Comparison of ENCODE assay signal across 13 mouse cellular contexts in the genomic region with DNA sequence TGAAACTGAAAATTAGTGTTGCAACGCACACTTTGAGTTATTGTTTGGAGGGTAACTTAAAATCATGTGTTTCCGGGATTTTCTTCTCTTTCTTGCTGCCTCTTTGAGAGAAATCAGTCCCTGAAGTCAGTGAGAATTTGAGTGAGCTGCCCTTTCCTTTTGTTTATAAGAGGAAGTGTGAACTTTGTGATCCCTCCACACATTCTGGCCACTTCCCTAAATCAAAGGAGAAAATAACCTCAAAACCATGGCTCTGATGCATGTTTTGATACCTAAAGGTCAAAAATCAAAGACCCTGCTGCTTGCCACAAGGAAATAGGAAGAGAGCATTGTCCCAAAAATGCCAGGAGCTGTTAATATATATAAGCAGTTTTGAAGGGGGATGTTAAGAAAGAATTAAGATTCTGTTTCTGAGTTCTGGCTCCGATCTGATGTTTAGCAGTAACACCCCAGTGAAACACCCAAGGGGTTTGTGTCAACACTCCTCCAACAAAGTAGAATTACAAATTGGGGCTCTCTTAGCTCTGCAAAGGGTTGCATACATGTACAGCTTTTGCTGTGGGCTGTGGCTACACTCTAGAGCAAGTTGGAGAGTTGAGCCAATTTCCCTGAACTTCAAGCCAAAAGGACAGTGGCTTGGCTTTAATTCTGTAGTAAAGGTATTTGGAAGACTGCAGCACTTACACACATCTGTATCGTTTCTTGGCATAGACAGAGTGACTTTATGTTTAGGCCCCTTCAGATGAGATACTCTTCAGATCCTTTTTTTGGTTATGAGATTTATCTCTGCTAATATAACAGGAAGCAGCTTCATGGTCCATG.
A peak's percentile ranks its signal among the peaks of the same experiment; 100 is the strongest.
DNase-seq lines count a peak whose midpoint lies in the region; ATAC-seq and TF ChIP-seq lines count a peak whose summit lies in the region.
"Had no signal": no experiment of that assay in that cellular context is flagged by ENCODE, and none has a peak within 500 bp of the region (broad histone marks: within the 10 kb centered on the region; RNA-seq: fewer than 3 reads in every experiment).

No protein-coding gene starts in this region.

- H3K4me1 ChIP-seq in stomach, embryonic 16.5 days (ENCODE audit: control insufficient read depth, insufficient read depth, low read length): peaks cover 21% of the 10 kb centered on the region

- peak; percentile 26 to 33; a peak in 3 of 4 replicates for ATAC-seq in hematopoietic stem cell, adult 5-6 weeks (replicated peaks in 1 of 2; ENCODE audit: insufficient read depth in 1 of 2, low FRiP score in 2 of 2, low TSS enrichment in 1 of 2, low read depth in 1 of 2, poor library complexity in 2 of 2, severe bottlenecking in 2 of 2)
- ATAC-seq in stomach, embryonic 16.5 days (ENCODE audit: insufficient read depth, low FRiP score): peak; percentile 14; the same call in 1 of the 2 replicates
- ATAC-seq: forebrain, embryonic 15.5 days had no signal

- H3K4me3 ChIP-seq in gastrocnemius, adult 2 months: no peak overlapping the region
- no peak overlapping the region for H3K4me3 ChIP-seq in stomach, embryonic 16.5 days (replicated peaks; ENCODE audit: low read length)
- no peak overlapping the region for H3K4me3 ChIP-seq in left cerebral cortex, adult 2 months
- H3K4me3 ChIP-seq: forebrain, embryonic 15.5 days; hindbrain, embryonic 15.5 days had no signal

- H3K4me2 ChIP-seq in stomach, embryonic 16.5 days (ENCODE audit: low read depth, low read length): no peak overlapping the region
- H3K4me2 ChIP-seq: forebrain, embryonic 15.5 days; hindbrain, embryonic 15.5 days had no signal

- H3K27me3 ChIP-seq in stomach, embryonic 16.5 days (ENCODE audit: control insufficient read depth, insufficient read depth, low read length): no peaks in the 10 kb centered on the region
- H3K27me3 ChIP-seq: forebrain, embryonic 15.5 days; hindbrain, embryonic 15.5 days had no signal

- H3K36me3 ChIP-seq in stomach, embryonic 16.5 days (ENCODE audit: control insufficient read depth, insufficient read depth, low read length): no peaks in the 10 kb centered on the region
- H3K36me3 ChIP-seq: forebrain, embryonic 15.5 days; hindbrain, embryonic 15.5 days had no signal

- no peak overlapping the region for H3K9ac ChIP-seq in stomach, embryonic 16.5 days (ENCODE audit: low read length)
- H3K9ac ChIP-seq: forebrain, embryonic 15.5 days; hindbrain, embryonic 15.5 days had no signal

- no peak for TF ChIP-seq CTCF in gastrocnemius, adult 2 months (IDR thresholded peaks at IDR 0.05)
- TF ChIP-seq CTCF in left cerebral cortex, adult 2 months (IDR thresholded peaks at IDR 0.05): no peak

- DNase-seq in gastrocnemius, adult 2 months: no peak
- DNase-seq in gastrocnemius, adult 8-10 months (ENCODE audit: low spot score in 2 of 2): no peak
- peak; percentile 28 for DNase-seq in lung, postnatal 36 days
- no peak for DNase-seq in lung, postnatal 10 days
- no peak for DNase-seq in layer of hippocampus, adult 11-12 months (ENCODE audit: low spot score)
- DNase-seq in left cerebral cortex, adult 2 months (ENCODE audit: extremely low spot score in 1 of 2, low spot score in 2 of 2): no peak
- DNase-seq: cerebellum, postnatal 25 days; left cerebral cortex, postnatal 4 days; right cerebral cortex, adult 18-20 months had no signal

- H3K9me3 ChIP-seq in stomach, embryonic 16.5 days (replicated peaks; ENCODE audit: control insufficient read depth, low read length): no peaks in the 10 kb centered on the region
- H3K9me3 ChIP-seq: forebrain, embryonic 15.5 days; hindbrain, embryonic 15.5 days had no signal

- intact Hi-C loops in gastrocnemius, adult 2 months (cut with DNase I): no loop called here
- intact Hi-C loops in left cerebral cortex, adult 2 months (cut with DNase I): no loop called here

- H3K27ac ChIP-seq in gastrocnemius, adult 2 months: peak overlapping the region; percentile 63
- H3K27ac ChIP-seq in stomach, embryonic 16.5 days (ENCODE audit: low read length): peak overlapping the region; percentile 42; the same call in 1 of the 2 replicates
- H3K27ac ChIP-seq in left cerebral cortex, adult 2 months: no peak overlapping the region
- H3K27ac ChIP-seq: forebrain, embryonic 15.5 days; hindbrain, embryonic 15.5 days had no signal

- 49% methylated on average over 4 of the region's 4 CpGs for WGBS in stomach, embryonic 16.5 days
